ENCODE assay signal across 11 mouse cellular contexts in the genomic region with DNA sequence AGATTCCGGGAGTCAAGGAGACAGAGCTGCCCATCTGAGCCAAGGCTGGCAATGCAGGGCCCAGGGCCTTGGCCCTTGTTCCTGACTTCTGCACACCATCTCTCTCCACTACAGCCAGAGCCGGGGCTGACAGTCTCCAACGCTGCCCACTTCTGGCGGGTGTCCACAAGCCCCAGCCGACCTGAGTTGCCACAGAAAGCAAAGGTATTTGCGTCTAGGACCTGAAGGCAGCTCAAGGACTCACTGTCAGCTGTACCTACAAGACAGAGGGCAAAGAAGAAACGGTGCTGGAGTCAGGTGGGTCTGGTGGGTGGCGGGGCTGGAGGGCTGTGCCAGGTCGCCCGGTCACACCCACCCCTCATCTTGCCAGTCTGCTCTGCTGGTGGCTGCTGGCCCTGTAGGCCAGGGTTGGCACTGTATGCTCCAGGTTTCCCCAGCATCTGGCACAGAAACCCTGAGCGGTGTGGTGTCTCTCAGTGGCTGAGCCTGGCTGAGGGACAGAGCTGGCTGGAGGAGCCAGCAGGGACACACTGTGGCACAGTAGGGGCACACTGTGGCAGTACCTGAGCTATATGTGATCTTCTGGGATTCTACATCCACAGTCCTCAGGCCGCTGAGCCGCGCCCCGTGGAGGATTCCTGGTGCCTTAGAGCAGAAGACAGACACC. TPM values are rescaled to one million over a fixed set of nuclear protein-coding genes. Genes with fewer than 3 reads are reported as not detected.
DNase-seq lines count a peak whose midpoint lies in the region; ATAC-seq and TF ChIP-seq lines count a peak whose summit lies in the region.
"Had no signal": no experiment of that assay in that cellular context is flagged by ENCODE, and none has a peak within 500 bp of the region (broad histone marks: within the 10 kb centered on the region; RNA-seq: fewer than 3 reads in every experiment).

No protein-coding gene starts in this region.

- no peak for TF ChIP-seq CTCF in gastrocnemius, adult 2 months (IDR thresholded peaks at IDR 0.05)
- TF ChIP-seq CTCF in thymus, adult 2 months (IDR thresholded peaks at IDR 0.05; ENCODE audit: borderline replicate concordance, control insufficient read depth, extremely low read depth, insufficient read depth, low read length, poor library complexity): no peak

- H3K9me3 ChIP-seq in kidney, embryonic 15.5 days (replicated peaks): no peaks in the 10 kb centered on the region

- H3K27me3 ChIP-seq in kidney, embryonic 15.5 days: no peaks in the 10 kb centered on the region
- H3K27me3 ChIP-seq in thymus, adult 2 months (ENCODE audit: control insufficient read depth, insufficient read depth, low read length): no peaks in the 10 kb centered on the region

- no peak for DNase-seq in gastrocnemius, adult 2 months
- DNase-seq in gastrocnemius, adult 8-10 months (ENCODE audit: low spot score in 2 of 2): no peak
- DNase-seq in kidney, postnatal 10 days: no peak
- peak; percentile 69 for DNase-seq in brain, adult 2 months (ENCODE audit: low read depth, low spot score)
- peak; percentile 49 for DNase-seq in cerebellum, adult 8-10 months
- DNase-seq in thymus, adult 2 months: no peak
- DNase-seq in thymus, adult 18-20 months: no peak
- DNase-seq: right cerebral cortex, postnatal 4 days had no signal

- H3K4me1 ChIP-seq in kidney, embryonic 15.5 days: peaks cover 13% of the 10 kb centered on the region
- H3K4me1 ChIP-seq in thymus, adult 2 months (replicated peaks; ENCODE audit: control insufficient read depth, insufficient read depth, low read length): peaks cover 18% of the 10 kb centered on the region

- H3K4me3 ChIP-seq in gastrocnemius, adult 2 months: no peak overlapping the region
- H3K4me3 ChIP-seq in kidney, embryonic 15.5 days (replicated peaks): no peak overlapping the region
- no peak overlapping the region for H3K4me3 ChIP-seq in thymus, adult 2 months (ENCODE audit: control insufficient read depth, insufficient read depth, low read length)

- no peak for ATAC-seq in kidney, embryonic 15.5 days (replicated peaks; ENCODE audit: low FRiP score)
- ATAC-seq: midbrain, embryonic 16.5 days had no signal

- H3K36me3 ChIP-seq in kidney, embryonic 15.5 days: peaks cover 80% of the 10 kb centered on the region
- H3K36me3 ChIP-seq in thymus, adult 2 months (ENCODE audit: control insufficient read depth, insufficient read depth, low read length): peaks cover 28% of the 10 kb centered on the region

- H3K9ac ChIP-seq in kidney, embryonic 15.5 days: no peak overlapping the region
- H3K9ac ChIP-seq: liver, embryonic 14.5 days had no signal

- H3K27ac ChIP-seq in gastrocnemius, adult 2 months: peak overlapping the region; percentile 70
- peak overlapping the region; percentile 20; the same call in 1 of the 2 replicates for H3K27ac ChIP-seq in kidney, embryonic 15.5 days
- H3K27ac ChIP-seq in thymus, adult 2 months (ENCODE audit: control insufficient read depth, insufficient read depth, low read length): no peak overlapping the region
- H3K27ac ChIP-seq: liver, embryonic 14.5 days had no signal

- H3K4me2 ChIP-seq in kidney, embryonic 15.5 days: no peak overlapping the region

- intact Hi-C loops in gastrocnemius, adult 2 months (cut with DNase I): no loop called here

- 91% methylated on average over 15 of the region's 15 CpGs for WGBS in kidney, embryonic 15.5 days
- 98% methylated on average over 15 of the region's 15 CpGs for WGBS in thymus, adult 2 months

- no peak for TF ChIP-seq POLR2A in thymus, adult 2 months (IDR thresholded peaks at IDR 0.05; ENCODE audit: control insufficient read depth, extremely low read depth, insufficient read depth, low read length, poor library complexity)

RNA-seq across cellular contexts. Expression of a gene that starts 7.8 kb away (rescaled TPM):
- 1 to 10 TPM; 2.9 to 3.7 TPM for total RNA-seq in gastrocnemius, adult 2 months (2021)
- 1 to 10 TPM; 2.4 to 6.0 (median 3.8) TPM for total RNA-seq in gastrocnemius, adult 8-10 months (2022)
- polyA plus RNA-seq in kidney, embryonic 15.5 days (2015; fragmentation: Nextera tagmentation; extraction: Ambion mirVana): 36.7 and 37.5 TPM in 2 replicates
- 27.2 and 31.3 TPM in 2 replicates for polyA plus RNA-seq in thymus, adult 2 months (2012; rRNA removed)

RNA-seq across cellular contexts. Expression of a gene that starts 11.7 kb away (rescaled TPM):
- total RNA-seq in gastrocnemius, adult 2 months (2021): 1 to 10 TPM; 3.6 to 4.0 TPM
- 1 to 10 TPM; 2.4 to 5.0 (median 4.0) TPM for total RNA-seq in gastrocnemius, adult 8-10 months (2022)
- polyA plus RNA-seq in kidney, embryonic 15.5 days (2015; fragmentation: Nextera tagmentation; extraction: Ambion mirVana): 8.2 and 10.0 TPM in 2 replicates
- 20.1 and 24.5 TPM in 2 replicates for polyA plus RNA-seq in thymus, adult 2 months (2012; rRNA removed)

RNA-seq across cellular contexts. Expression of a gene that starts 32.5 kb away (rescaled TPM):
- total RNA-seq in gastrocnemius, adult 2 months (2021): 1 to 10 TPM; 1.3 to 1.7 TPM
- 1 to 10 TPM; 1.8 to 2.4 (median 2.0) TPM for total RNA-seq in gastrocnemius, adult 8-10 months (2022)
- 2.8 and 2.9 TPM in 2 replicates for polyA plus RNA-seq in kidney, embryonic 15.5 days (2015; fragmentation: Nextera tagmentation; extraction: Ambion mirVana)
- 25.5 and 26.2 TPM in 2 replicates for polyA plus RNA-seq in thymus, adult 2 months (2012; rRNA removed)

RNA-seq across cellular contexts. Expression of a gene that starts 54.4 kb away (rescaled TPM):
- 10 to 100 TPM; 21.4 to 31.5 TPM for total RNA-seq in gastrocnemius, adult 2 months (2021)
- 10 to 100 TPM; 24.9 to 33.7 (median 25.5) TPM for total RNA-seq in gastrocnemius, adult 8-10 months (2022)
- 217 and 223 TPM in 2 replicates for polyA plus RNA-seq in kidney, embryonic 15.5 days (2015; fragmentation: Nextera tagmentation; extraction: Ambion mirVana)
- polyA plus RNA-seq in thymus, adult 2 months (2012; rRNA removed): 92.1 and 107 TPM in 2 replicates

Comparison
In these comparisons a context has a peak if more than half of its experiments do, and no peak if none do; other contexts are left out.
1. DNase-seq: peak in brain, adult 2 months (single experiment) and cerebellum, adult 8-10 months (single experiment); none in gastrocnemius, adult 2 months (single experiment), gastrocnemius, adult 8-10 months (0 of 2), kidney, postnatal 10 days (single experiment), thymus, adult 2 months (single experiment) and thymus, adult 18-20 months (0 of 2).